ENCODE assay signal across 20 mouse cellular contexts in the genomic region with DNA sequence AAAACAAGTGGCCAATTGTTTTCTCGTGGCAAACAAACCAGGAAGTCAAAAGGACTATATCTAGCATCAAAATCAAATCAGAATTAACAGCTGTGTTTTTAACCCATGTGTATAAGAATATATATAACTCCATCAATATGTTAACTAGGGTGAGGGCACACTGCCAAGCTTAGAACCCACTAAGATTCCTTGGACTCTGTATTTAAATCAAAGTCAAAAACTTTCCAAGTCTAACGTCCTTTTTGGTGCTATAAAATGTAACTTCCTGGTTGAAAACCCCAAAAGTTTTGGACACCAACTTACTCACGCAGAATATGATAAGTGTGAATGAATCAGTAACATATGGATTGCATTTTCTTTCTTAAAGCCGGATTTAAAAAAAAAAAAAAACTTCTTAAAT.
A peak's percentile ranks its signal among the peaks of the same experiment; 100 is the strongest.
DNase-seq lines count a peak whose midpoint lies in the region; ATAC-seq lines count a peak whose summit lies in the region.
"Had no signal": no experiment of that assay in that cellular context is flagged by ENCODE, and none has a peak within 500 bp of the region (broad histone marks: within the 10 kb centered on the region; RNA-seq: fewer than 3 reads in every experiment).

No protein-coding gene starts in this region.

- ATAC-seq in frontal cortex, adult (ENCODE audit: low TSS enrichment) = 0 out of 2 replicates have a peak, but pooled peaks have one; percentile 34
- no peak for ATAC-seq in embryonic facial prominence, embryonic 11.5 days (replicated peaks; ENCODE audit: insufficient number of reproducible peaks, low FRiP score, low TSS enrichment, low read depth)
- peak; percentile 77 for ATAC-seq in limb, embryonic 13.5 days (ENCODE audit: low FRiP score, low read depth)
- ATAC-seq in cerebellum, adult (ENCODE audit: insufficient number of reproducible peaks, low FRiP score, low TSS enrichment) = no peak
- ATAC-seq: intestine, postnatal 0 days had no signal

- 24% methylated on average over 4 of the region's 4 CpGs for WGBS in embryonic facial prominence, embryonic 11.5 days
- 13% methylated on average over 4 of the region's 4 CpGs for WGBS in limb, embryonic 13.5 days

- H3K4me1 ChIP-seq in embryonic facial prominence, embryonic 11.5 days (ENCODE audit: control insufficient read depth, insufficient read depth, low read length) = no peaks in the 10 kb centered on the region
- H3K4me1 ChIP-seq in limb, embryonic 13.5 days = peaks cover 16% of the 10 kb centered on the region
- H3K4me1 ChIP-seq: liver, embryonic 13.5 days had no signal

- no peaks in the 10 kb centered on the region for H3K36me3 ChIP-seq in embryonic facial prominence, embryonic 11.5 days (replicated peaks; ENCODE audit: control insufficient read depth, insufficient read depth, low read depth, low read length)
- no peaks in the 10 kb centered on the region for H3K36me3 ChIP-seq in limb, embryonic 13.5 days
- H3K36me3 ChIP-seq: forebrain, embryonic 10.5 days; heart, embryonic 15.5 days; hindbrain, embryonic 13.5 days; liver, embryonic 13.5 days; midbrain, embryonic 12.5 days had no signal

- H3K9ac ChIP-seq in embryonic facial prominence, embryonic 11.5 days (replicated peaks; ENCODE audit: low read length) = no peak overlapping the region
- H3K9ac ChIP-seq in limb, embryonic 13.5 days = no peak overlapping the region
- H3K9ac ChIP-seq: heart, embryonic 15.5 days; hindbrain, embryonic 13.5 days; liver, embryonic 13.5 days; midbrain, embryonic 12.5 days had no signal

- no peak for DNase-seq in frontal cortex, postnatal 10 days (ENCODE audit: low spot score in 2 of 2)
- peak; percentile 76 for DNase-seq in 3T3-L1 (ENCODE audit: low read depth, low spot score)
- peak; percentile 40 for DNase-seq in embryonic facial prominence, embryonic 11.5 days (ENCODE audit: low spot score)
- DNase-seq in T-cell, adult 2 months (ENCODE audit: low spot score) = no peak
- DNase-seq: B cell, adult 2 months; cerebellum, adult 8-10 months; kidney, postnatal 14 days; layer of hippocampus, adult 9-11 months; liver, embryonic 13.5 days; lung, postnatal 36 days; spleen, adult 18-20 months; thymus, postnatal 14 days had no signal

- no peak overlapping the region for H3K4me2 ChIP-seq in embryonic facial prominence, embryonic 11.5 days (ENCODE audit: low read depth, low read length)
- H3K4me2 ChIP-seq in limb, embryonic 13.5 days (replicated peaks) = no peak overlapping the region
- H3K4me2 ChIP-seq: heart, embryonic 15.5 days; hindbrain, embryonic 13.5 days; liver, embryonic 13.5 days; midbrain, embryonic 12.5 days had no signal

- H3K27ac ChIP-seq in embryonic facial prominence, embryonic 11.5 days (replicated peaks; ENCODE audit: low read depth, low read length) = no peak overlapping the region
- H3K27ac ChIP-seq in limb, embryonic 13.5 days = no peak overlapping the region
- H3K27ac ChIP-seq: liver, embryonic 13.5 days had no signal

- H3K9me3 ChIP-seq in embryonic facial prominence, embryonic 11.5 days (replicated peaks; ENCODE audit: control insufficient read depth, low read length) = no peaks in the 10 kb centered on the region
- H3K9me3 ChIP-seq in limb, embryonic 13.5 days = no peaks in the 10 kb centered on the region
- H3K9me3 ChIP-seq: forebrain, embryonic 10.5 days; heart, embryonic 15.5 days; hindbrain, embryonic 13.5 days; liver, embryonic 13.5 days; midbrain, embryonic 12.5 days had no signal

- no peaks in the 10 kb centered on the region for H3K27me3 ChIP-seq in embryonic facial prominence, embryonic 11.5 days (ENCODE audit: control insufficient read depth, insufficient read depth, low read length)
- no peaks in the 10 kb centered on the region for H3K27me3 ChIP-seq in limb, embryonic 13.5 days
- H3K27me3 ChIP-seq: heart, embryonic 15.5 days; hindbrain, embryonic 13.5 days; liver, embryonic 13.5 days; midbrain, embryonic 12.5 days had no signal

- H3K4me3 ChIP-seq in embryonic facial prominence, embryonic 11.5 days (ENCODE audit: low read depth, low read length) = no peak overlapping the region
- H3K4me3 ChIP-seq in limb, embryonic 13.5 days = no peak overlapping the region
- H3K4me3 ChIP-seq: forebrain, embryonic 10.5 days; heart, embryonic 15.5 days; hindbrain, embryonic 13.5 days; liver, embryonic 13.5 days; midbrain, embryonic 12.5 days had no signal

Comparison
In these comparisons a context has a peak if more than half of its experiments do, and no peak if none do; other contexts are left out.
1. ATAC-seq: peak in frontal cortex, adult (single experiment) and limb, embryonic 13.5 days (single experiment); none in embryonic facial prominence, embryonic 11.5 days (single experiment) and cerebellum, adult (single experiment).
2. DNase-seq: peak in 3T3-L1 (single experiment) and embryonic facial prominence, embryonic 11.5 days (single experiment); none in frontal cortex, postnatal 10 days (0 of 2) and T-cell, adult 2 months (single experiment).